ENCODE assay signal across 9 mouse cellular contexts in genomic region chr5:135185596-135185995, GRCm38 (mm10). TPM values are rescaled to one million over a fixed set of nuclear protein-coding genes. Genes with fewer than 3 reads are reported as not detected.
DNase-seq lines count a peak whose midpoint lies in the region; ATAC-seq and TF ChIP-seq lines count a peak whose summit lies in the region.
"Had no signal": no experiment of that assay in that cellular context is flagged by ENCODE, and none has a peak within 500 bp of the region (broad histone marks: within the 10 kb centered on the region; RNA-seq: fewer than 3 reads in every experiment).

No protein-coding gene starts in this region.

- peaks cover 16% of the 10 kb centered on the region for H3K36me3 ChIP-seq in liver, embryonic 11.5 days (ENCODE audit: control insufficient read depth, insufficient read depth, low read length)

- H3K4me3 ChIP-seq in gastrocnemius, adult 2 months: no peak overlapping the region
- H3K4me3 ChIP-seq in liver, embryonic 11.5 days (ENCODE audit: low read depth, low read length): no peak overlapping the region

- H3K4me1 ChIP-seq in liver, embryonic 11.5 days (replicated peaks; ENCODE audit: control insufficient read depth, insufficient read depth, low read length): peaks cover 21% of the 10 kb centered on the region

- H3K27me3 ChIP-seq in liver, embryonic 11.5 days (replicated peaks; ENCODE audit: control insufficient read depth, insufficient read depth, low read length): no peaks in the 10 kb centered on the region
- H3K27me3 ChIP-seq: lung, embryonic 15.5 days had no signal

- peak; percentile 49 for TF ChIP-seq CTCF in gastrocnemius, adult 2 months (IDR thresholded peaks at IDR 0.05)

- H3K4me2 ChIP-seq in liver, embryonic 11.5 days: peak overlapping the region; percentile 82

- no peak for DNase-seq in gastrocnemius, adult 2 months
- DNase-seq in gastrocnemius, postnatal 36 days: no peak
- DNase-seq in 3T3-L1 (ENCODE audit: low read depth, low spot score): peak; percentile 72
- peak; percentile 35 for DNase-seq in T-cell, adult 2 months (ENCODE audit: low spot score)
- DNase-seq in liver, embryonic 11.5 days (ENCODE audit: low spot score): no peak
- no peak for DNase-seq in gastrocnemius, adult 8-10 months (ENCODE audit: low spot score in 2 of 2)

- intact Hi-C loops in gastrocnemius, adult 2 months (cut with DNase I): no loop called here
- intact Hi-C loops in gastrocnemius, postnatal 36 days (cut with DNase I): no loop called here

- ATAC-seq in liver, embryonic 11.5 days (replicated peaks; ENCODE audit: low FRiP score): no peak
- ATAC-seq in granulocyte monocyte progenitor cell, adult 5-6 weeks (replicated peaks; ENCODE audit: poor library complexity, severe bottlenecking): no peak
- ATAC-seq in erythroid progenitor cell, adult 5-6 weeks (replicated peaks; ENCODE audit: low FRiP score, poor library complexity, severe bottlenecking): no peak

- 36% methylated on average over 3 of the region's 3 CpGs for WGBS in liver, embryonic 11.5 days

- H3K9me3 ChIP-seq in liver, embryonic 11.5 days (ENCODE audit: control insufficient read depth, low read length): no peaks in the 10 kb centered on the region
- H3K9me3 ChIP-seq: lung, embryonic 15.5 days had no signal

- peak overlapping the region; percentile 98 for H3K27ac ChIP-seq in gastrocnemius, adult 2 months
- H3K27ac ChIP-seq in liver, embryonic 11.5 days (ENCODE audit: low read depth, low read length): peak overlapping the region; percentile 45

- no peak overlapping the region for H3K9ac ChIP-seq in liver, embryonic 11.5 days (ENCODE audit: low read depth, low read length)

RNA-seq across cellular contexts. Expression of gene Baz1b, which starts 1.5 kb away (rescaled TPM):
- 10 to 100 TPM; 32.7 to 36.8 TPM for total RNA-seq in gastrocnemius, adult 2 months (2021)
- 10 to 100 TPM; 26.1 to 26.3 TPM for total RNA-seq in gastrocnemius, postnatal 36 days (2021)
- 47.2 and 50.8 TPM in 2 replicates for polyA plus RNA-seq in liver, embryonic 11.5 days (2014; fragmentation: Nextera tagmentation; extraction: Ambion mirVana)
- 121 and 122 TPM in 2 replicates for total RNA-seq in granulocyte monocyte progenitor cell, adult 5-6 weeks (2014; fragmentation: Nextera tagmentation)
- total RNA-seq in granulocyte monocyte progenitor cell, adult 5-6 weeks (2017): 140 and 147 TPM in 2 replicates
- 115 TPM in 2 replicates for total RNA-seq in erythroid progenitor cell, adult 5-6 weeks (2015; ENCODE audit: low replicate concordance)
- total RNA-seq in erythroid progenitor cell, adult 5-6 weeks (2017; ENCODE audit: low replicate concordance): 201 and 287 TPM in 2 replicates
- total RNA-seq in gastrocnemius, adult 8-10 months (2022): 10 to 100 TPM; 34.2 to 36.5 (median 35.3) TPM

RNA-seq across cellular contexts. Expression of gene Bcl7b, which starts 17.5 kb away (rescaled TPM):
- 10 to 100 TPM; 28.3 to 28.6 TPM for total RNA-seq in gastrocnemius, adult 2 months (2021)
- 10 to 100 TPM; 23.6 to 26.9 TPM for total RNA-seq in gastrocnemius, postnatal 36 days (2021)
- 52.5 and 52.9 TPM in 2 replicates for polyA plus RNA-seq in liver, embryonic 11.5 days (2014; fragmentation: Nextera tagmentation; extraction: Ambion mirVana)
- total RNA-seq in granulocyte monocyte progenitor cell, adult 5-6 weeks (2014; fragmentation: Nextera tagmentation): 15.8 and 38.5 TPM in 2 replicates
- total RNA-seq in granulocyte monocyte progenitor cell, adult 5-6 weeks (2017): 20.7 and 36.9 TPM in 2 replicates
- 24.1 and 35.6 TPM in 2 replicates for total RNA-seq in erythroid progenitor cell, adult 5-6 weeks (2015; ENCODE audit: low replicate concordance)
- 13.5 and 24.4 TPM in 2 replicates for total RNA-seq in erythroid progenitor cell, adult 5-6 weeks (2017; ENCODE audit: low replicate concordance)
- 10 to 100 TPM; 25.2 to 34.5 (median 28.4) TPM for total RNA-seq in gastrocnemius, adult 8-10 months (2022)

RNA-seq across cellular contexts. Expression of gene Tbl2, which starts 36.1 kb away (rescaled TPM):
- total RNA-seq in gastrocnemius, adult 2 months (2021): 1 to 10 TPM; 8.8 to 9.1 TPM
- 1 to 10 TPM; 9.7 to 9.8 TPM for total RNA-seq in gastrocnemius, postnatal 36 days (2021)
- 24.6 and 29.2 TPM in 2 replicates for polyA plus RNA-seq in liver, embryonic 11.5 days (2014; fragmentation: Nextera tagmentation; extraction: Ambion mirVana)
- total RNA-seq in granulocyte monocyte progenitor cell, adult 5-6 weeks (2014; fragmentation: Nextera tagmentation): 14.7 and 19.2 TPM in 2 replicates
- total RNA-seq in granulocyte monocyte progenitor cell, adult 5-6 weeks (2017): 19.1 and 23.0 TPM in 2 replicates
- total RNA-seq in erythroid progenitor cell, adult 5-6 weeks (2015; ENCODE audit: low replicate concordance): 5.4 and 6.5 TPM in 2 replicates
- 13.6 and 26.6 TPM in 2 replicates for total RNA-seq in erythroid progenitor cell, adult 5-6 weeks (2017; ENCODE audit: low replicate concordance)
- 10 to 100 TPM in 1 of 4 experiments, 1 to 10 TPM in 3; 8.5 to 12.2 (median 8.9) TPM for total RNA-seq in gastrocnemius, adult 8-10 months (2022)

Comparison
In these comparisons a context has a peak if more than half of its experiments do, and no peak if none do; other contexts are left out.
1. DNase-seq: peak in 3T3-L1 (single experiment) and T-cell, adult 2 months (single experiment); none in gastrocnemius, adult 2 months (single experiment), gastrocnemius, postnatal 36 days (0 of 2), liver, embryonic 11.5 days (single experiment) and gastrocnemius, adult 8-10 months (0 of 2).